Mouse (Mus musculus): ENCODE data around the gene Sgta. TPM values are rescaled to one million over a fixed set of nuclear protein-coding genes. Genes with fewer than 3 reads are reported as not detected.
A peak's percentile ranks its signal among the peaks of the same experiment; 100 is the strongest.
"Not testable (repeated sequence)": the region's sequence is repeated elsewhere in the genome, so short reads cannot be mapped to it uniquely, and the experiment has no call there.

Sgta gene
- polyA plus RNA-seq, 1 experiment from 2014 or later = 285 TPM

- peaks cover 93% of the 10 kb centered on the region for H3K36me3 ChIP-seq (replicated peaks)
- no peak overlapping the region for H3K27ac ChIP-seq
- H3K4me3 ChIP-seq = no peak overlapping the region
- 97% methylated on average over 6 of the region's 6 CpGs for WGBS
- no peak for DNase-seq (ENCODE audit: extremely low spot score, low spot score)
- H3K9me3 ChIP-seq = no peaks in the 10 kb centered on the region
- no peaks in the 10 kb centered on the region for H3K27me3 ChIP-seq (ENCODE audit: poor library complexity, severe bottlenecking)
- H3K4me1 ChIP-seq = no peaks in the 10 kb centered on the region
Observed at GRCm38 (mm10) chr10:81051133-81051532, 8.8 kb downstream of the Sgta start.

- H3K4me1 ChIP-seq = no peaks in the 10 kb centered on the region
- WGBS = 81% methylated on average over 4 of the region's 4 CpGs
- no peak overlapping the region for H3K4me3 ChIP-seq
- no peaks in the 10 kb centered on the region for H3K9me3 ChIP-seq
- no peaks in the 10 kb centered on the region for H3K27me3 ChIP-seq (ENCODE audit: poor library complexity, severe bottlenecking)
- no peak overlapping the region for H3K27ac ChIP-seq
- peak; percentile 23 for DNase-seq (ENCODE audit: extremely low spot score, low spot score)
- peaks cover 96% of the 10 kb centered on the region for H3K36me3 ChIP-seq (replicated peaks)
Observed at GRCm38 (mm10) chr10:81050645-81051044, 9.3 kb downstream of the Sgta start.

- H3K27me3 ChIP-seq (ENCODE audit: poor library complexity, severe bottlenecking); DNase-seq (ENCODE audit: extremely low spot score, low spot score); H3K4me1 ChIP-seq; H3K4me3 ChIP-seq; H3K9me3 ChIP-seq; H3K27ac ChIP-seq: not testable (repeated sequence)
- 94% methylated on average over 14 of the region's 14 CpGs for WGBS
- peaks cover 80% of the 10 kb centered on the region for H3K36me3 ChIP-seq (replicated peaks)
Observed at GRCm38 (mm10) chr10:81045246-81045645, 14.7 kb downstream of the Sgta start.

GRCm38 (mm10) chr10:81041458-81042175 lies 18.4 kb downstream of the Sgta start:
- H3K9me3 ChIP-seq = no peaks in the 10 kb centered on the region
- peak; percentile 75 for DNase-seq (ENCODE audit: extremely low spot score, low spot score)
- H3K4me3 ChIP-seq = no peak overlapping the region
- H3K36me3 ChIP-seq (replicated peaks) = peaks cover 43% of the 10 kb centered on the region
- no peak overlapping the region for H3K27ac ChIP-seq
- H3K4me1 ChIP-seq = peaks cover 16% of the 10 kb centered on the region
- WGBS = 36% methylated on average over 13 of the region's 13 CpGs
- no peaks in the 10 kb centered on the region for H3K27me3 ChIP-seq (ENCODE audit: poor library complexity, severe bottlenecking)

DNA sequence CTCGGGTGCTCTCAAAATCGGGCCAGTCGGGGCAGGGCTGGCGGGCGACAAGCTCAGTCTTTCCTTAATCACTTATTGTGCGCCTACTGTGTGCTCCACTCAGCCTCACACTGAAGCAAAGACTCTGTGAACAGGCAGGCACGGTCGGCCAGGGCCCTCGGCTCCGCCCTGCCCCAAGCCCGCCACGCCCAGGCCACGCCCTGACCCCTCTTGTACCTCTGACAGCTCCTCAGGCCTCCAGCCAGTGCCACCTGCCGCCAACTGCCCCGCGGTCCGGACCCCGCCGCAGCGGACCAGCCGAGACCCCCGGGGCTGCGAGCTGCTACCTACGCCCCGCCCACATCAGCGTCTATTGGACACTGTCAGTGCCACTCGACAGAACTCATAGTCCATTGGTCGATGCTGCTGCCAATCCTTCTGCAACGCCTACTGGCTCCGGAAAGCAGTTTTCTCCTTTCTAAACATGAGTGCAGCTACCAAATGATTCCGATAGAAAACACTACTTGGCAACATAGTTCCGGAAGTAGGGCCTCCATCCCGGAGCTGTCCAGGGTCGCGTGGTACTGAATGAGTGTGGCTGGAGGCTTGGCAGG lies 22.9 kb downstream of the Sgta start, which contains the start of gene Slc39a3:
Slc39a3 (minus strand) TSS at position 439 of the 593 bp plus-strand sequence.
- peak; percentile 97 for DNase-seq (ENCODE audit: extremely low spot score, low spot score)
- H3K4me3 ChIP-seq = peak within 1 kb of the TSS; percentile 76
- no peaks in the 10 kb centered on the region for H3K9me3 ChIP-seq
- H3K27ac ChIP-seq = peak within 1 kb of the TSS; percentile 86
- no peaks in the 10 kb centered on the region for H3K27me3 ChIP-seq (ENCODE audit: poor library complexity, severe bottlenecking)
- H3K4me1 ChIP-seq = peaks cover 20% of the 10 kb centered on the region
- H3K36me3 ChIP-seq (replicated peaks) = peaks cover 16% of the 10 kb centered on the region; the same call in 1 of the 2 replicates
- WGBS = under 1% methylated on average over 35 of the region's 35 CpGs

GRCm38 (mm10) chr10:81036251-81036650 lies 23.7 kb downstream of the Sgta start:
- Histone ChIP-seq H3K4me3 (no peak overlapping the region), H3K4me1 (peaks cover 17% of the 10 kb centered on the region), H3K27me3 (ENCODE audit: poor library complexity, severe bottlenecking) (no peaks in the 10 kb centered on the region), H3K36me3 (replicated peaks) (peaks cover 20% of the 10 kb centered on the region), H3K9me3 (no peaks in the 10 kb centered on the region), H3K27ac (no peak overlapping the region)
- no peak for DNase-seq (ENCODE audit: extremely low spot score, low spot score)
- WGBS = 71% methylated on average over 7 of the region's 7 CpGs

DNA sequence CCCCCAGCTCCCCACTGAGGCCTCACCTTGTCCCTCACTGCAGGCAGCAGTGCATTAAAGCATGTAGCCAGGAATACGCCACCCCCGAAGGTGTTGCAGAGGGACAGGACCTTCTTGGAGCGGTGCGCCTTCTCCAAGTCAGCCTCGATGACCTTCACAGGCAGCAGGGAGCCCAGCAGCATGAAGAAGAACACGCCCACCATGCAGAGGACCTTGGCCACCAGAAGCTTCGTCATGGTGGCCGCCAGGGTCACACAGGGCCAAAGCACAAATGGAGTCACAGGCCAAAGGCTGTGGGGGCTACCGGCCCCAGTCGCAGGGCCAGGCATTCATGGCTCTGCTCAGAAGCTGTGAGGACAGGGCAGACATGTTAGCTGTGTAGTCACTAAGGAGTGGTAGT lies 26.4 kb downstream of the Sgta start:
- no peaks in the 10 kb centered on the region for H3K27me3 ChIP-seq (ENCODE audit: poor library complexity, severe bottlenecking)
- no peak for DNase-seq (ENCODE audit: extremely low spot score, low spot score)
- H3K36me3 ChIP-seq (replicated peaks) = peaks cover 31% of the 10 kb centered on the region
- no peak overlapping the region for H3K4me3 ChIP-seq
- no peaks in the 10 kb centered on the region for H3K9me3 ChIP-seq
- H3K4me1 ChIP-seq = peaks cover 16% of the 10 kb centered on the region
- no peak overlapping the region for H3K27ac ChIP-seq
- 85% methylated on average over 10 of the region's 10 CpGs for WGBS

DNA sequence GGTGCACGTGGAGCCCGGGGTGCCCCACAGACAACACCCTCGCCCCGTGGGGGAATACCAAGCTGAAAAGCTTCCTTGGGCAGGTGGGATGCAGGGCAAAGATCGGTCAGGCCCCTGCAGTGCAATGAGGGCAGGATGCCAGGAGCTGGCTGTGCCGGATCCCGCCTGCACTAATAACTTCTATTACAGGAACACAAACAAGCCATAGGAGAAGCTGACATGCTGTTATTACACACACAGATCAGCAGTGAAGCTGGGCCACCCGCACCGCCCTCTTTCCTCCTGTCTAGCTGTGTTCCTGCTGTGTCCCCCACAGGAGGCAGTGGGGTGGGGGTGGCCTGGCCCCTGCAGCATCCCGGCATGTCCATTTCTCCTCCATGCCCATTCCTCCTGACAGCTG lies 30.9 kb downstream of the Sgta start:
- Histone ChIP-seq H3K4me1 (peaks cover 12% of the 10 kb centered on the region), H3K27ac (no peak overlapping the region), H3K4me3 (no peak overlapping the region), H3K27me3 (ENCODE audit: poor library complexity, severe bottlenecking) (peaks cover 22% of the 10 kb centered on the region), H3K36me3 (replicated peaks) (peaks cover 31% of the 10 kb centered on the region), H3K9me3 (no peaks in the 10 kb centered on the region)
- no peak for DNase-seq (ENCODE audit: extremely low spot score, low spot score)
- WGBS = 78% methylated on average over 10 of the region's 10 CpGs

GRCm38 (mm10) chr10:81028219-81028618 lies 31.8 kb downstream of the Sgta start:
- Histone ChIP-seq H3K27ac (no peak overlapping the region), H3K36me3 (replicated peaks) (peaks cover 26% of the 10 kb centered on the region), H3K27me3 (ENCODE audit: poor library complexity, severe bottlenecking) (peaks cover 28% of the 10 kb centered on the region), H3K9me3 (no peaks in the 10 kb centered on the region), H3K4me1 (peaks cover 12% of the 10 kb centered on the region), H3K4me3 (no peak overlapping the region)
- no peak for DNase-seq (ENCODE audit: extremely low spot score, low spot score)

DNA sequence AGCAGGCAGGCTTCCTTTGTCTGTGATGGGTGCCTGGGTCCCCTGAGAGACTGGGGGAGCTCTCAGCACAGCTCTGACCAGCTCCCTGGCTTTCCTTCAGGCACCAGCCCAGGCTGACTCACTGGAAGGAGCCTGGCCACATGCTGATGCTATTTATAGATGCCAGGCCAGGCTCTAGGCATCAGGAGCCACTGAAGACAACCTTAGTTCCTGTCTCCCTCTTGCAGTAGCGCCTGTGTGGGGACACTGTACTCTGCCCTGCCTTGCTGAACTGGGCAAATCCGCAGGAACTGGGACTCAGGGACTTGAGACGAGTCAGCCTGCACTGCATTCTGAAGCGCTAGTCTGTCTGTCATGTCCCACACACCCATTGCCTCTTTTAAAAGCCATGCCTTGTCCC lies 32.6 kb downstream of the Sgta start:
- Histone ChIP-seq H3K9me3 (no peaks in the 10 kb centered on the region), H3K36me3 (replicated peaks) (peaks cover 17% of the 10 kb centered on the region), H3K27ac (no peak overlapping the region), H3K4me3 (no peak overlapping the region), H3K27me3 (ENCODE audit: poor library complexity, severe bottlenecking) (peaks cover 35% of the 10 kb centered on the region), H3K4me1 (peaks cover 12% of the 10 kb centered on the region)
- 73% methylated on average over 4 of the region's 4 CpGs for WGBS
- no peak for DNase-seq (ENCODE audit: extremely low spot score, low spot score)

DNA sequence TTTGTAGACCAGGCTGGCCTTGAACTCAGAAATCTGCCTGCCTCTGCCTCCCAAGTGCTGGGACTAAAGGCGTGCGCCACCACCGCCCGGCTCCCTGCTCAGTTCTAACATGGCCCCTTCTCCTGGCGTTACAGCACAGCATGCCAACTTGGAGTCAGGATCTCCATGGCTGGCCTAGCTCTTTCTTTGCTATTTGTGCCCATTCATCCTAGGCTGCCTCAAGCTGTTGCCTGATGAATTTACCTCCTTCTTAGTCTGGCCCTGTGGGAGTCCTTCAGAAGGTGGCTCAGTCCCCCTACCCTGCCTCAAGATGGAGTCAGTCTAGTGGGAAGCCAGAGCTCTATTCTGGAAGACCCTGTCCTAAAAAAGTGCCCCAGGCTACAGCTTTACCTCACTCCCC lies 33.1 kb downstream of the Sgta start:
- H3K36me3 ChIP-seq (replicated peaks) = peaks cover 15% of the 10 kb centered on the region
- H3K27me3 ChIP-seq (ENCODE audit: poor library complexity, severe bottlenecking) = peaks cover 40% of the 10 kb centered on the region
- WGBS = 90% methylated on average over 5 of the region's 5 CpGs
- H3K4me3 ChIP-seq = no peak overlapping the region
- H3K4me1 ChIP-seq = peaks cover 12% of the 10 kb centered on the region
- no peak overlapping the region for H3K27ac ChIP-seq
- DNase-seq (ENCODE audit: extremely low spot score, low spot score) = no peak
- no peaks in the 10 kb centered on the region for H3K9me3 ChIP-seq

DNA sequence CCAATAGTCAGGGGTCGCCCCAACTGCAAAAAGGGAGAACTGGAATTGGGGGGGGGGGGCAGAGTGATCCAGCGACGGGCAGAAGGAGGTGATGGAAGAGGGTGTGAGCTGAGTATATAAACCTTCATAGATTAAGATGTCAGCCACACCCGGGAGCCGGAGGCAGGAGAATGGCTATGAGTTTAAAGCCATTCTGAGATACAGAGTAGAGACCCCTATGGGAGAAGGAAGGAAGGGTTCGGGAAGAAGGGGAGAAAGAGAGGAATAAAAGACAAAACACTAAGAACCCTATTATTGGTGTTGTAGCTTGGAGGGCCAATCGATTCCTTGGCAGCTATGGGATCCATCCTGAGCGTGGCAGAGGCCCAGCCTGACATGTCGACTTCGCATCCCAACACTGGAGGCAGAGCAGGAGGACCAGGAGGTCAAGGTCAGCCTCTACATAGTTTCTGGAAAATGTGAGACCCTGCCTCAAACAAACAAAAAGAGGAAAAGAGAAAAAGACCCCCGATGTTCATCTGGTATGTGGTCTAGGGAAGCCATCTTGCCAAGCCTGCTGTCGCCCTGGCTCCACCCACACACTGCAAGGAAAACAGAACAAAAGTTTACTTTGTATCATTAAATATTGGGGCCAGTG lies 34.2 kb downstream of the Sgta start, which contains the start of gene Diras1:
Diras1 (minus strand) TSS at position 24 of the 637 bp plus-strand sequence.
- no peak for DNase-seq (ENCODE audit: extremely low spot score, low spot score)
- Histone ChIP-seq H3K4me1 (peaks cover 12% of the 10 kb centered on the region), H3K4me3 (peak within 1 kb of the TSS; percentile 58), H3K36me3 (replicated peaks) (peaks cover 7% of the 10 kb centered on the region; the same call in 1 of the 2 replicates), H3K27me3 (ENCODE audit: poor library complexity, severe bottlenecking) (peaks cover 51% of the 10 kb centered on the region), H3K9me3 (no peaks in the 10 kb centered on the region), H3K27ac (peak within 1 kb of the TSS; percentile 75)
- WGBS = 51% methylated on average over 12 of the region's 12 CpGs

All from forebrain, embryonic 10.5 days (tissue).